Mouse (Mus musculus): Measurements from ENCODE around the gene Pip5k1b. TPM values are rescaled to one million over a fixed set of nuclear protein-coding genes. Genes with fewer than 3 reads are reported as not detected.

The Pip5k1b gene
- polyA plus RNA-seq, 1 experiment from 2014 or later = 2.5 TPM

GRCm38 (mm10) chr19:24281288-24281980 lies 274.2 kb downstream of the Pip5k1b start:
- no peaks in the 10 kb centered on the region for H3K27me3 ChIP-seq (ENCODE audit: control insufficient read depth, insufficient read depth, low read length)
- H3K4me2 ChIP-seq (replicated peaks; ENCODE audit: low read depth, low read length) = peak overlapping the region; percentile 85
- H3K4me1 ChIP-seq (ENCODE audit: control insufficient read depth, insufficient read depth, low read length) = peaks cover 9% of the 10 kb centered on the region; the same call in 1 of the 2 replicates
- no peak for ATAC-seq (ENCODE audit: insufficient number of reproducible peaks, insufficient read depth, low FRiP score, low read depth)
- H3K36me3 ChIP-seq (ENCODE audit: control insufficient read depth, insufficient read depth, low read length) = no peaks in the 10 kb centered on the region
- 64% methylated on average over 7 of the region's 7 CpGs for WGBS
- H3K9ac ChIP-seq (replicated peaks; ENCODE audit: low read depth, low read length) = no peak overlapping the region
- H3K4me3 ChIP-seq (ENCODE audit: low read depth, low read length) = no peak overlapping the region; the same call in 1 of the 2 replicates
- H3K9me3 ChIP-seq (ENCODE audit: control insufficient read depth, low read depth, low read length) = no peaks in the 10 kb centered on the region
- no peak overlapping the region for H3K27ac ChIP-seq (ENCODE audit: low read length)

- Histone ChIP-seq H3K9ac (replicated peaks; ENCODE audit: low read depth, low read length) (peak within 1 kb of the TSS; percentile 72), H3K9me3 (ENCODE audit: control insufficient read depth, low read depth, low read length) (no peaks in the 10 kb centered on the region), H3K27ac (ENCODE audit: low read length) (peak within 1 kb of the TSS; percentile 88), H3K4me1 (ENCODE audit: control insufficient read depth, insufficient read depth, low read length) (peaks cover 9% of the 10 kb centered on the region; the same call in 1 of the 2 replicates), H3K27me3 (ENCODE audit: control insufficient read depth, insufficient read depth, low read length) (no peaks in the 10 kb centered on the region), H3K4me2 (replicated peaks; ENCODE audit: low read depth, low read length) (peak within 1 kb of the TSS; percentile 85), H3K36me3 (ENCODE audit: control insufficient read depth, insufficient read depth, low read length) (no peaks in the 10 kb centered on the region), H3K4me3 (ENCODE audit: low read depth, low read length) (peak within 1 kb of the TSS; percentile 63)
- WGBS = under 1% methylated on average over 14 of the region's 22 CpGs
- ATAC-seq (ENCODE audit: insufficient number of reproducible peaks, insufficient read depth, low FRiP score, low read depth) = peak; percentile 94
Observed at GRCm38 (mm10) chr19:24280601-24281228, 275.0 kb downstream of the Pip5k1b start, which contains the start of gene Fxn. Gene Fxn (minus strand): TSS chr19:24280605.

- peak overlapping the region; percentile 88 for H3K27ac ChIP-seq (ENCODE audit: low read length)
- no peaks in the 10 kb centered on the region for H3K9me3 ChIP-seq (ENCODE audit: control insufficient read depth, low read depth, low read length)
- H3K36me3 ChIP-seq (ENCODE audit: control insufficient read depth, insufficient read depth, low read length) = no peaks in the 10 kb centered on the region
- WGBS = under 1% methylated on average over 69 of the region's 78 CpGs
- H3K4me2 ChIP-seq (replicated peaks; ENCODE audit: low read depth, low read length) = peak overlapping the region; percentile 85
- peak; percentile 67 for ATAC-seq (ENCODE audit: insufficient number of reproducible peaks, insufficient read depth, low FRiP score, low read depth)
- peak overlapping the region; percentile 72 for H3K9ac ChIP-seq (replicated peaks; ENCODE audit: low read depth, low read length)
- peak overlapping the region; percentile 63 for H3K4me3 ChIP-seq (ENCODE audit: low read depth, low read length)
- peaks cover 9% of the 10 kb centered on the region; the same call in 1 of the 2 replicates for H3K4me1 ChIP-seq (ENCODE audit: control insufficient read depth, insufficient read depth, low read length)
- no peaks in the 10 kb centered on the region for H3K27me3 ChIP-seq (ENCODE audit: control insufficient read depth, insufficient read depth, low read length)
Observed at GRCm38 (mm10) chr19:24279706-24280600, 275.7 kb downstream of the Pip5k1b start.

DNA sequence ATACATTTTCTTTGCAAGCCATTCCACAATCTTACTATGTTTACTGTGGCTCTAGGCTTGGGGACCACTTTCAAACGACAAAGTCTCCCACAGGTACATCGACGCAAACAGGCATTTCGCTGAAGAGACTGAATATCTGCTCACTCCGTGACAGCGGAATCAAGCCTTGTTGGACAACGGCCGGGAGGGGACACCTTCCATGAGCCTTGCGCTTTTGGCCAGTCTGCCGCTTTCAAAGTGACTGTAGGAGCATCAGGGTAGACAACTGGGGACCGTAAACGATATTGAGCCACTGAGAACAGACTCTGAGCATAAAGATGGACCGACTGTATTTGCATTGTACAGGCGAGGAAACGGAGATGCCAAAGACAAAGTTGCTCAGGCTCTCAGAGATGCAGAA lies 276.8 kb downstream of the Pip5k1b start:
- no peak overlapping the region for H3K27ac ChIP-seq (ENCODE audit: low read length)
- H3K9me3 ChIP-seq (ENCODE audit: control insufficient read depth, low read depth, low read length) = no peaks in the 10 kb centered on the region
- peak overlapping the region; percentile 85 for H3K4me2 ChIP-seq (replicated peaks; ENCODE audit: low read depth, low read length)
- no peak overlapping the region; the same call in 1 of the 2 replicates for H3K4me3 ChIP-seq (ENCODE audit: low read depth, low read length)
- H3K4me1 ChIP-seq (ENCODE audit: control insufficient read depth, insufficient read depth, low read length) = peaks cover 9% of the 10 kb centered on the region; the same call in 1 of the 2 replicates
- ATAC-seq (ENCODE audit: insufficient number of reproducible peaks, insufficient read depth, low FRiP score, low read depth) = no peak
- 88% methylated on average over 15 of the region's 15 CpGs for WGBS
- no peak overlapping the region for H3K9ac ChIP-seq (replicated peaks; ENCODE audit: low read depth, low read length)
- no peaks in the 10 kb centered on the region for H3K27me3 ChIP-seq (ENCODE audit: control insufficient read depth, insufficient read depth, low read length)
- peaks cover 5% of the 10 kb centered on the region; the same call in 1 of the 2 replicates for H3K36me3 ChIP-seq (ENCODE audit: control insufficient read depth, insufficient read depth, low read length)

- no peaks in the 10 kb centered on the region for H3K27me3 ChIP-seq (ENCODE audit: control insufficient read depth, insufficient read depth, low read length)
- no peak overlapping the region for H3K9ac ChIP-seq (replicated peaks; ENCODE audit: low read depth, low read length)
- H3K4me2 ChIP-seq (replicated peaks; ENCODE audit: low read depth, low read length) = no peak overlapping the region
- peaks cover 9% of the 10 kb centered on the region; the same call in 1 of the 2 replicates for H3K4me1 ChIP-seq (ENCODE audit: control insufficient read depth, insufficient read depth, low read length)
- 73% methylated on average over 3 of the region's 3 CpGs for WGBS
- ATAC-seq (ENCODE audit: insufficient number of reproducible peaks, insufficient read depth, low FRiP score, low read depth) = no peak
- no peak overlapping the region for H3K27ac ChIP-seq (ENCODE audit: low read length)
- no peaks in the 10 kb centered on the region for H3K9me3 ChIP-seq (ENCODE audit: control insufficient read depth, low read depth, low read length)
- peaks cover 5% of the 10 kb centered on the region; the same call in 1 of the 2 replicates for H3K36me3 ChIP-seq (ENCODE audit: control insufficient read depth, insufficient read depth, low read length)
- H3K4me3 ChIP-seq (ENCODE audit: low read depth, low read length) = no peak overlapping the region
Observed at GRCm38 (mm10) chr19:24274281-24274680, 281.4 kb downstream of the Pip5k1b start.

GRCm38 (mm10) chr19:24271746-24272426 lies 283.8 kb downstream of the Pip5k1b start:
- Histone ChIP-seq H3K4me3 (ENCODE audit: low read depth, low read length) (no peak overlapping the region), H3K4me2 (replicated peaks; ENCODE audit: low read depth, low read length) (no peak overlapping the region; the same call in 1 of the 2 replicates)
- WGBS = 44% methylated on average over 16 of the region's 16 CpGs

GRCm38 (mm10) chr19:24271326-24271725 lies 284.3 kb downstream of the Pip5k1b start:
- no peak overlapping the region for H3K4me3 ChIP-seq (ENCODE audit: low read depth, low read length)

More at GRCm38 (mm10) chr19:24271746-24272426, 283.8 kb downstream of the Pip5k1b start:
- Histone ChIP-seq H3K4me1 (ENCODE audit: control insufficient read depth, insufficient read depth, low read length) (peaks cover 3% of the 10 kb centered on the region; the same call in 1 of the 2 replicates), H3K36me3 (ENCODE audit: control insufficient read depth, insufficient read depth, low read length) (peaks cover 5% of the 10 kb centered on the region; the same call in 1 of the 2 replicates), H3K9ac (replicated peaks; ENCODE audit: low read depth, low read length) (no peak overlapping the region), H3K27me3 (ENCODE audit: control insufficient read depth, insufficient read depth, low read length) (no peaks in the 10 kb centered on the region), H3K27ac (ENCODE audit: low read length) (no peak overlapping the region), H3K9me3 (ENCODE audit: control insufficient read depth, low read depth, low read length) (no peaks in the 10 kb centered on the region)
- peak; percentile 88 for ATAC-seq (ENCODE audit: insufficient number of reproducible peaks, insufficient read depth, low FRiP score, low read depth)

More at GRCm38 (mm10) chr19:24271326-24271725, 284.3 kb downstream of the Pip5k1b start:
- H3K27me3 ChIP-seq (ENCODE audit: control insufficient read depth, insufficient read depth, low read length) = no peaks in the 10 kb centered on the region
- H3K9me3 ChIP-seq (ENCODE audit: control insufficient read depth, low read depth, low read length) = no peaks in the 10 kb centered on the region
- H3K36me3 ChIP-seq (ENCODE audit: control insufficient read depth, insufficient read depth, low read length) = peaks cover 5% of the 10 kb centered on the region; the same call in 1 of the 2 replicates
- H3K27ac ChIP-seq (ENCODE audit: low read length) = no peak overlapping the region
- H3K4me1 ChIP-seq (ENCODE audit: control insufficient read depth, insufficient read depth, low read length) = peaks cover 3% of the 10 kb centered on the region; the same call in 1 of the 2 replicates
- 42% methylated on average over 7 of the region's 7 CpGs for WGBS
- no peak overlapping the region; the same call in 1 of the 2 replicates for H3K4me2 ChIP-seq (replicated peaks; ENCODE audit: low read depth, low read length)
- ATAC-seq (ENCODE audit: insufficient number of reproducible peaks, insufficient read depth, low FRiP score, low read depth) = peak; percentile 76
- H3K9ac ChIP-seq (replicated peaks; ENCODE audit: low read depth, low read length) = no peak overlapping the region
